Mouse (Mus musculus) embryonic fibroblast, embryonic 13.5 days (primary cell): ENCODE measurements around the gene Syk.

Experiments
- CTCF ChIP-seq: IDR thresholded peaks from 2 replicates; pipeline ENCODE4 v1.5.1; 2011; ENCODE audit warnings: mild to moderate bottlenecking, control low read depth, low read length, moderate library complexity, borderline replicate concordance; ENCODE audit not compliant: insufficient read depth
- POLR2A ChIP-seq: IDR thresholded peaks from 2 replicates; pipeline ENCODE4 v1.6.1; 2011; ENCODE audit warnings: low read depth, mild to moderate bottlenecking, control low read depth, low read length, moderate library complexity

DNA sequence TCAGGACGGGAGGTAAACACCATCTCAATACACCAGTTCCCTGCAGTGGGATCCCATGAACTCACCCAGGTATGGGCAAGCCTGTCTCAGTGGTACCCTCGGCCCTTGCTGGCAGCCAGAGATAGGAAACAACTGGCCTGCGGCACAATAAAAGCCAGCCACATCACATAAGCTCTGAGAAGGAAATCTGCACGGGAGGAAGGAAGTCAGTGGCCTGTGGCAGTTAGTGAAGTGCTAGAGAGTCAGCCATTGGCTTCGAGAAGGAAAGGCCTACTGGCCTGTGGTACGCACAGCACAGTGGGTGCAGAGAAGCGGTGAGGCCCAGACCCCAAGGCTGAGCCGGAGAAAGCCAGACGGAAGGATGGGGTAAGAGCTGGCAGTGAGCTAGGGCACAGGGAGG lies 31.7 kb upstream of the Syk start:
- no peak for TF ChIP-seq POLR2A
- no peak for TF ChIP-seq CTCF
